Mouse (Mus musculus) cortical plate, adult 2 months (tissue): ENCODE data around the gene Tmem220. TPM values are rescaled to one million over a fixed set of nuclear protein-coding genes. Genes with fewer than 3 reads are reported as not detected.

Experiments
- H3K27ac ChIP-seq: fragments of 200-500 bp; 2 replicates; pipeline ENCODE4 v1.5.1; 2012; ENCODE audit warnings: low read length, control low read depth, inconsistent platforms; ENCODE audit not compliant: insufficient read depth
- H3K4me1 ChIP-seq: fragments of 200-500 bp; 2 replicates; pipeline ENCODE4 v1.6.1; 2011; ENCODE audit warnings: low read length; ENCODE audit not compliant: control insufficient read depth, insufficient read depth
- H3K4me3 ChIP-seq: fragments of 200-500 bp; 2 replicates; pipeline ENCODE4 v1.5.1; 2011; ENCODE audit warnings: mild to moderate bottlenecking, low read length, control low read depth; ENCODE audit not compliant: insufficient read depth
- CTCF ChIP-seq: fragments of 200-500 bp; IDR thresholded peaks from 2 replicates; pipeline ENCODE4 v1.5.1; 2011; ENCODE audit warnings: mild to moderate bottlenecking, control low read depth, low read length; ENCODE audit not compliant: insufficient read depth; ENCODE audit errors: extremely low read depth
- POLR2A ChIP-seq: fragments of 200-500 bp; IDR thresholded peaks from 2 replicates; pipeline ENCODE4 v1.6.1; 2011; ENCODE audit warnings: mild to moderate bottlenecking, low read length, control low read depth; ENCODE audit not compliant: insufficient read depth; ENCODE audit errors: extremely low read depth
- polyA plus RNA-seq: library from polyadenylated mRNA; depleted of rRNA; stranded (reverse); fragments of >200 nt; gene quantifications from 2 replicates; pipeline ENCODE4 v1.2.3, GENCODE M21; 2012

The Tmem220 gene
- polyA plus RNA-seq, 1 experiment = 0.98 TPM

GRCm38 (mm10) chr11:67034775-67035485, 10.0 kb downstream of the Tmem220 start:
- Histone ChIP-seq H3K27ac (no peak overlapping the region), H3K4me1 (no peaks in the 10 kb centered on the region), H3K4me3 (no peak overlapping the region)
- TF ChIP-seq CTCF (no peak), POLR2A (no peak)

GRCm38 (mm10) chr11:67036229-67036628, 11.3 kb downstream of the Tmem220 start:
- no peak for TF ChIP-seq POLR2A
- no peak for TF ChIP-seq CTCF
- H3K27ac ChIP-seq = no peak overlapping the region
- no peaks in the 10 kb centered on the region for H3K4me1 ChIP-seq
- no peak overlapping the region for H3K4me3 ChIP-seq

- no peak for TF ChIP-seq CTCF
- no peak for TF ChIP-seq POLR2A
- Histone ChIP-seq H3K4me1 (no peaks in the 10 kb centered on the region), H3K4me3 (no peak overlapping the region), H3K27ac (no peak overlapping the region)
Observed at GRCm38 (mm10) chr11:67036892-67037291, 11.9 kb downstream of the Tmem220 start.

- Histone ChIP-seq H3K4me1 (no peaks in the 10 kb centered on the region), H3K4me3 (no peak overlapping the region), H3K27ac (no peak overlapping the region)
- TF ChIP-seq CTCF (0 out of 2 replicates have a peak, but pooled peaks have one; percentile 2), POLR2A (no peak)
Observed at GRCm38 (mm10) chr11:67039799-67040198, 14.8 kb downstream of the Tmem220 start.

GRCm38 (mm10) chr11:67040483-67040882, 15.5 kb downstream of the Tmem220 start:
- Histone ChIP-seq H3K4me1 (no peaks in the 10 kb centered on the region), H3K4me3 (no peak overlapping the region), H3K27ac (no peak overlapping the region)
- TF ChIP-seq CTCF = no peak
- TF ChIP-seq POLR2A = no peak

GRCm38 (mm10) chr11:67043007-67043406, 18.1 kb downstream of the Tmem220 start:
- Histone ChIP-seq H3K4me1 (no peaks in the 10 kb centered on the region), H3K27ac (no peak overlapping the region), H3K4me3 (no peak overlapping the region)
- TF ChIP-seq POLR2A = no peak
- no peak for TF ChIP-seq CTCF

- no peaks in the 10 kb centered on the region for H3K4me1 ChIP-seq
- H3K27ac ChIP-seq = no peak overlapping the region
- no peak for TF ChIP-seq CTCF
- no peak for TF ChIP-seq POLR2A
- H3K4me3 ChIP-seq = no peak overlapping the region
Observed at GRCm38 (mm10) chr11:67044959-67045358, 20.0 kb downstream of the Tmem220 start.

GRCm38 (mm10) chr11:67047199-67047598, 22.2 kb downstream of the Tmem220 start:
- Histone ChIP-seq H3K4me3 (no peak overlapping the region), H3K4me1 (no peaks in the 10 kb centered on the region; the same call in 1 of the 2 replicates), H3K27ac (no peak overlapping the region)
- no peak for TF ChIP-seq CTCF
- TF ChIP-seq POLR2A = no peak

- no peak for TF ChIP-seq POLR2A
- no peak for TF ChIP-seq CTCF
Observed at GRCm38 (mm10) chr11:67048496-67048895, 23.5 kb downstream of the Tmem220 start.

GRCm38 (mm10) chr11:67049256-67049655, 24.3 kb downstream of the Tmem220 start:
- Histone ChIP-seq H3K4me3 (no peak overlapping the region), H3K27ac (no peak overlapping the region), H3K4me1 (no peaks in the 10 kb centered on the region; the same call in 1 of the 2 replicates)
- no peak for TF ChIP-seq POLR2A
- no peak for TF ChIP-seq CTCF

More at GRCm38 (mm10) chr11:67048496-67048895, 23.5 kb downstream of the Tmem220 start:
- Histone ChIP-seq H3K27ac (no peak overlapping the region), H3K4me1 (no peaks in the 10 kb centered on the region; the same call in 1 of the 2 replicates), H3K4me3 (no peak overlapping the region)
